Mouse (Mus musculus): ENCODE results near the gene Slc12a9. TPM values are rescaled to one million over a fixed set of nuclear protein-coding genes. Genes with fewer than 3 reads are reported as not detected.

Slc12a9 gene
- total and polyA plus RNA-seq, 3 experiments: 8.8 to 12.1 TPM; not detected in 1

- no peaks in the 10 kb centered on the region for H3K27me3 ChIP-seq (ENCODE audit: control insufficient read depth in 1 of 2, insufficient read depth in 2 of 2, low read length in 2 of 2)
- H3K9me3 ChIP-seq (replicated peaks; ENCODE audit: insufficient read depth, low read length): no peaks in the 10 kb centered on the region
- peaks cover 0 to 19% of the 10 kb centered on the region in 2 experiments; a peak in 2 of 4 replicates for H3K36me3 ChIP-seq (ENCODE audit: control insufficient read depth in 1 of 2, insufficient read depth in 2 of 2, low read length in 2 of 2)
- peaks cover 2 to 30% of the 10 kb centered on the region in 2 experiments for H3K4me1 ChIP-seq (ENCODE audit: control insufficient read depth in 1 of 2, insufficient read depth in 2 of 2, low read length in 2 of 2)
- no peaks in the 10 kb centered on the region; the same call in 1 of the 2 replicates for H3K79me2 ChIP-seq (ENCODE audit: control insufficient read depth, insufficient read depth, low read length, poor library complexity)
- no peak for TF ChIP-seq MEF2A (IDR thresholded peaks at IDR 0.05; ENCODE audit: extremely low read depth, insufficient replicate concordance, low read depth, low read length, poor library complexity, severe bottlenecking)
- no peak for TF ChIP-seq BHLHE40 (IDR thresholded peaks at IDR 0.05; ENCODE audit: borderline replicate concordance, low read depth, low read length)
- no peak for TF ChIP-seq CHD1 (IDR thresholded peaks at IDR 0.05; ENCODE audit: low read depth, low read length)
- TF ChIP-seq GABPA (IDR thresholded peaks at IDR 0.05; ENCODE audit: low read depth, low read length): no peak
- TF ChIP-seq MAX (IDR thresholded peaks at IDR 0.05; ENCODE audit: low read length): no peak
- no peak for TF ChIP-seq RAD21 (IDR thresholded peaks at IDR 0.05; ENCODE audit: low read depth, low read length)
- no peak for TF ChIP-seq MXI1 (IDR thresholded peaks at IDR 0.05; ENCODE audit: low read depth, low read length)
- H3K27ac ChIP-seq (ENCODE audit: control insufficient read depth, low read depth, low read length): no peak overlapping the region
- DNase-seq (ENCODE audit: low read depth, low spot score): no peak
- no peak overlapping the region for H3K9ac ChIP-seq (ENCODE audit: control insufficient read depth, low read depth, low read length, poor library complexity, severe bottlenecking)
- H3K4me3 ChIP-seq (ENCODE audit: control insufficient read depth in 1 of 2, insufficient read depth in 1 of 2, low read depth in 2 of 2, low read length in 2 of 2): no peak overlapping the region
Measured at GRCm38 (mm10) chr5:137335066-137335465, 1.7 kb upstream of the Slc12a9 start.

GRCm38 (mm10) chr5:137334317-137334716 lies 920 bp upstream of the Slc12a9 start:
- Histone ChIP-seq H3K4me1 (ENCODE audit: control insufficient read depth in 1 of 2, insufficient read depth in 2 of 2, low read length in 2 of 2) (peaks cover 2 to 22% of the 10 kb centered on the region in 2 experiments), H3K4me3 (ENCODE audit: control insufficient read depth in 1 of 2, insufficient read depth in 1 of 2, low read depth in 2 of 2, low read length in 2 of 2) (peak overlapping the region; percentile 65 to 84), H3K27ac (ENCODE audit: control insufficient read depth, low read depth, low read length) (no peak overlapping the region), H3K27me3 (ENCODE audit: control insufficient read depth in 1 of 2, insufficient read depth in 2 of 2, low read length in 2 of 2) (no peaks in the 10 kb centered on the region), H3K9ac (ENCODE audit: control insufficient read depth, low read depth, low read length, poor library complexity, severe bottlenecking) (peak overlapping the region; percentile 65), H3K36me3 (ENCODE audit: control insufficient read depth in 1 of 2, insufficient read depth in 2 of 2, low read length in 2 of 2) (peaks cover 0 to 13% of the 10 kb centered on the region in 2 experiments; a peak in 2 of 4 replicates), H3K9me3 (replicated peaks; ENCODE audit: insufficient read depth, low read length) (no peaks in the 10 kb centered on the region), H3K79me2 (ENCODE audit: control insufficient read depth, insufficient read depth, low read length, poor library complexity) (no peaks in the 10 kb centered on the region; the same call in 1 of the 2 replicates)
- TF ChIP-seq ZNF384 (IDR thresholded peaks at IDR 0.05; ENCODE audit: low read depth, low read length): no peak
- 0 out of 2 replicates have a peak, but pooled peaks have one; percentile 22 for TF ChIP-seq MAX (IDR thresholded peaks at IDR 0.05; ENCODE audit: low read length)
- TF ChIP-seq CHD1 (IDR thresholded peaks at IDR 0.05; ENCODE audit: low read depth, low read length): 0 out of 2 replicates have a peak, but pooled peaks have one; percentile 51
- DNase-seq (ENCODE audit: low read depth, low spot score): peak; percentile 41

- Histone ChIP-seq H3K4me1 (ENCODE audit: control insufficient read depth in 1 of 2, insufficient read depth in 2 of 2, low read length in 2 of 2) (peaks cover 2 to 13% of the 10 kb centered on the region in 2 experiments; a peak in 3 of 4 replicates), H3K79me2 (ENCODE audit: control insufficient read depth, insufficient read depth, low read length, poor library complexity) (no peaks in the 10 kb centered on the region), H3K27me3 (ENCODE audit: control insufficient read depth in 1 of 2, insufficient read depth in 2 of 2, low read length in 2 of 2) (no peaks in the 10 kb centered on the region), H3K27ac (ENCODE audit: control insufficient read depth, low read depth, low read length) (no peak overlapping the region), H3K9me3 (replicated peaks; ENCODE audit: insufficient read depth, low read length) (no peaks in the 10 kb centered on the region), H3K4me3 (ENCODE audit: control insufficient read depth in 1 of 2, insufficient read depth in 1 of 2, low read depth in 2 of 2, low read length in 2 of 2) (peak overlapping the region; percentile 65 to 84), H3K9ac (ENCODE audit: control insufficient read depth, low read depth, low read length, poor library complexity, severe bottlenecking) (peak overlapping the region; percentile 66), H3K36me3 (ENCODE audit: control insufficient read depth in 1 of 2, insufficient read depth in 2 of 2, low read length in 2 of 2) (peaks cover 0 to 9% of the 10 kb centered on the region in 2 experiments; a peak in 2 of 4 replicates)
- no peak for TF ChIP-seq ZNF384 (IDR thresholded peaks at IDR 0.05; ENCODE audit: low read depth, low read length)
- no peak for TF ChIP-seq ZKSCAN1 (IDR thresholded peaks at IDR 0.05; ENCODE audit: low read depth, low read length)
- 0 out of 4 replicates have a peak, but pooled peaks of 1 of the 2 experiments have one; percentile 14 for TF ChIP-seq POLR2A (IDR thresholded peaks at IDR 0.05; ENCODE audit: control insufficient read depth in 1 of 2, insufficient read depth in 1 of 2, low read depth in 1 of 2, low read length in 2 of 2, poor library complexity in 1 of 2)
- TF ChIP-seq JUND (IDR thresholded peaks at IDR 0.05; ENCODE audit: low read depth, low read length): no peak
- peak; percentile 46 for DNase-seq (ENCODE audit: low read depth, low spot score)
Measured at GRCm38 (mm10) chr5:137332857-137333511, 413 bp downstream of the Slc12a9 start.
